Mouse (Mus musculus): ENCODE results near the gene Plekhg4.

Plekhg4 gene

GRCm38 (mm10) chr8:105373032-105373431 lies at the start of gene Plekhg4:
Plekhg4 (plus strand) TSS chr8:105373274.
- no peak for DNase-seq (ENCODE audit: low spot score in 2 of 2)

- no peak for DNase-seq (ENCODE audit: low spot score in 2 of 2)
Observed at GRCm38 (mm10) chr8:105325641-105326093, 47.4 kb upstream of the Plekhg4 start.

GRCm38 (mm10) chr8:105326141-105326672 lies 46.9 kb upstream of the Plekhg4 start, which contains the start of the genes Lrrc29 and Tmem208:
Lrrc29 (minus strand) TSS chr8:105326278.
Tmem208 (plus strand) TSS chr8:105326354.
- DNase-seq (ENCODE audit: low spot score in 2 of 2): peak; percentile 95 to 97

GRCm38 (mm10) chr8:105326968-105327367 lies 46.1 kb upstream of the Plekhg4 start:
- DNase-seq (ENCODE audit: low spot score in 2 of 2): no peak

- no peak for DNase-seq (ENCODE audit: low spot score in 2 of 2)
Observed at GRCm38 (mm10) chr8:105330325-105330724, 42.7 kb upstream of the Plekhg4 start.

- no peak for DNase-seq (ENCODE audit: low spot score in 2 of 2)
Observed at GRCm38 (mm10) chr8:105331469-105331868, 41.6 kb upstream of the Plekhg4 start.

- no peak for DNase-seq (ENCODE audit: low spot score in 2 of 2)
Observed at GRCm38 (mm10) chr8:105331931-105332330, 41.1 kb upstream of the Plekhg4 start.

- no peak for DNase-seq (ENCODE audit: low spot score in 2 of 2)
Observed at GRCm38 (mm10) chr8:105332523-105332922, 40.6 kb upstream of the Plekhg4 start.

GRCm38 (mm10) chr8:105336373-105337130 lies 36.5 kb upstream of the Plekhg4 start:
- DNase-seq (ENCODE audit: low spot score in 2 of 2): no peak

GRCm38 (mm10) chr8:105338992-105339391 lies 34.1 kb upstream of the Plekhg4 start:
- no peak for DNase-seq (ENCODE audit: low spot score in 2 of 2)

- DNase-seq (ENCODE audit: low spot score in 2 of 2): no peak
Observed at GRCm38 (mm10) chr8:105339886-105340635, 33.0 kb upstream of the Plekhg4 start.

- DNase-seq (ENCODE audit: low spot score in 2 of 2): no peak
Observed at GRCm38 (mm10) chr8:105341399-105341798, 31.7 kb upstream of the Plekhg4 start.

- DNase-seq (ENCODE audit: low spot score in 2 of 2): no peak
Observed at GRCm38 (mm10) chr8:105342768-105343167, 30.3 kb upstream of the Plekhg4 start.

- DNase-seq (ENCODE audit: low spot score in 2 of 2): no peak
Observed at GRCm38 (mm10) chr8:105343791-105344574, 29.1 kb upstream of the Plekhg4 start.

GRCm38 (mm10) chr8:105345061-105345975 lies 27.8 kb upstream of the Plekhg4 start:
- DNase-seq (ENCODE audit: low spot score in 2 of 2): no peak

- DNase-seq (ENCODE audit: low spot score in 2 of 2): peak; percentile 39 to 42
Observed at GRCm38 (mm10) chr8:105346611-105347427, 26.3 kb upstream of the Plekhg4 start.

- DNase-seq (ENCODE audit: low spot score in 2 of 2): peak; percentile 81 to 87
Observed at GRCm38 (mm10) chr8:105347428-105348221, 25.4 kb upstream of the Plekhg4 start, which contains the start of gene Fhod1. Fhod1 (minus strand) TSS chr8:105347953.

GRCm38 (mm10) chr8:105348450-105349095 lies 24.5 kb upstream of the Plekhg4 start, which contains the start of gene Slc9a5:
Slc9a5 (plus strand) TSS chr8:105348843.
- peak; percentile 38 to 55 for DNase-seq (ENCODE audit: low spot score in 2 of 2)

Data from frontal cortex, postnatal 36 days (tissue).